Mouse (Mus musculus): ENCODE results near the gene Dnaic2. TPM values are rescaled to one million over a fixed set of nuclear protein-coding genes. Genes with fewer than 3 reads are reported as not detected.
A peak's percentile ranks its signal among the peaks of the same experiment; 100 is the strongest.

Gene Dnaic2
- polyA plus RNA-seq, 1 experiment from 2014 or later = 0.25 TPM

GRCm38 (mm10) chr11:114790841-114791240 lies 63.6 kb downstream of the Dnaic2 start:
- Histone ChIP-seq H3K9ac (ENCODE audit: low read length) (no peak overlapping the region), H3K36me3 (ENCODE audit: control insufficient read depth, insufficient read depth, low read length) (no peaks in the 10 kb centered on the region), H3K9me3 (replicated peaks; ENCODE audit: control insufficient read depth, low read length) (no peaks in the 10 kb centered on the region), H3K27ac (ENCODE audit: low read length) (no peak overlapping the region), H3K4me2 (ENCODE audit: low read depth, low read length) (no peak overlapping the region), H3K4me1 (ENCODE audit: control insufficient read depth, insufficient read depth, low read length) (peaks cover 23% of the 10 kb centered on the region), H3K27me3 (ENCODE audit: control insufficient read depth, insufficient read depth, low read length) (peaks cover 72% of the 10 kb centered on the region), H3K4me3 (replicated peaks; ENCODE audit: low read length) (no peak overlapping the region)
- WGBS = 26% methylated on average over 4 of the region's 4 CpGs
- no peak for ATAC-seq (ENCODE audit: insufficient read depth, low FRiP score)

- H3K9ac ChIP-seq (ENCODE audit: low read length) = peak overlapping the region; percentile 32
Measured at GRCm38 (mm10) chr11:114791351-114791889, 64.2 kb downstream of the Dnaic2 start.

GRCm38 (mm10) chr11:114791891-114792411 lies 64.7 kb downstream of the Dnaic2 start:
- H3K4me3 ChIP-seq (replicated peaks; ENCODE audit: low read length) = peak overlapping the region; percentile 49
- no peaks in the 10 kb centered on the region for H3K36me3 ChIP-seq (ENCODE audit: control insufficient read depth, insufficient read depth, low read length)
- peak overlapping the region; percentile 32; the same call in 1 of the 2 replicates for H3K9ac ChIP-seq (ENCODE audit: low read length)
- H3K4me2 ChIP-seq (ENCODE audit: low read depth, low read length) = peak overlapping the region; percentile 90
- peaks cover 61% of the 10 kb centered on the region for H3K27me3 ChIP-seq (ENCODE audit: control insufficient read depth, insufficient read depth, low read length)
- no peak for ATAC-seq (ENCODE audit: insufficient read depth, low FRiP score)
- H3K27ac ChIP-seq (ENCODE audit: low read length) = no peak overlapping the region
- under 1% methylated on average over 59 of the region's 59 CpGs for WGBS
- no peaks in the 10 kb centered on the region for H3K9me3 ChIP-seq (replicated peaks; ENCODE audit: control insufficient read depth, low read length)
- peaks cover 20% of the 10 kb centered on the region for H3K4me1 ChIP-seq (ENCODE audit: control insufficient read depth, insufficient read depth, low read length)

More at GRCm38 (mm10) chr11:114791351-114791889, 64.2 kb downstream of the Dnaic2 start:
- ATAC-seq (ENCODE audit: insufficient read depth, low FRiP score) = no peak
- Histone ChIP-seq H3K27me3 (ENCODE audit: control insufficient read depth, insufficient read depth, low read length) (peaks cover 66% of the 10 kb centered on the region), H3K27ac (ENCODE audit: low read length) (no peak overlapping the region), H3K4me2 (ENCODE audit: low read depth, low read length) (peak overlapping the region; percentile 90), H3K9me3 (replicated peaks; ENCODE audit: control insufficient read depth, low read length) (no peaks in the 10 kb centered on the region), H3K4me3 (replicated peaks; ENCODE audit: low read length) (peak overlapping the region; percentile 49), H3K36me3 (ENCODE audit: control insufficient read depth, insufficient read depth, low read length) (no peaks in the 10 kb centered on the region), H3K4me1 (ENCODE audit: control insufficient read depth, insufficient read depth, low read length) (peaks cover 21% of the 10 kb centered on the region)
- 1% methylated on average over 50 of the region's 50 CpGs for WGBS

- 61% methylated on average over 5 of the region's 5 CpGs for WGBS
- Histone ChIP-seq H3K9me3 (replicated peaks; ENCODE audit: control insufficient read depth, low read length) (no peaks in the 10 kb centered on the region), H3K4me1 (ENCODE audit: control insufficient read depth, insufficient read depth, low read length) (peaks cover 20% of the 10 kb centered on the region), H3K27ac (ENCODE audit: low read length) (no peak overlapping the region), H3K27me3 (ENCODE audit: control insufficient read depth, insufficient read depth, low read length) (peaks cover 51% of the 10 kb centered on the region), H3K36me3 (ENCODE audit: control insufficient read depth, insufficient read depth, low read length) (no peaks in the 10 kb centered on the region), H3K9ac (ENCODE audit: low read length) (no peak overlapping the region), H3K4me3 (replicated peaks; ENCODE audit: low read length) (no peak overlapping the region), H3K4me2 (ENCODE audit: low read depth, low read length) (no peak overlapping the region)
- ATAC-seq (ENCODE audit: insufficient read depth, low FRiP score) = no peak
Measured at GRCm38 (mm10) chr11:114792931-114793494, 65.8 kb downstream of the Dnaic2 start.

GRCm38 (mm10) chr11:114793868-114794545 lies 66.8 kb downstream of the Dnaic2 start:
- no peak for ATAC-seq (ENCODE audit: insufficient read depth, low FRiP score)
- H3K4me3 ChIP-seq (replicated peaks; ENCODE audit: low read length) = no peak overlapping the region
- 68% methylated on average over 19 of the region's 19 CpGs for WGBS

GRCm38 (mm10) chr11:114794691-114795090 lies 67.5 kb downstream of the Dnaic2 start:
- Histone ChIP-seq H3K9ac (ENCODE audit: low read length) (no peak overlapping the region), H3K4me3 (replicated peaks; ENCODE audit: low read length) (no peak overlapping the region), H3K9me3 (replicated peaks; ENCODE audit: control insufficient read depth, low read length) (no peaks in the 10 kb centered on the region), H3K36me3 (ENCODE audit: control insufficient read depth, insufficient read depth, low read length) (no peaks in the 10 kb centered on the region), H3K4me1 (ENCODE audit: control insufficient read depth, insufficient read depth, low read length) (peaks cover 20% of the 10 kb centered on the region), H3K27ac (ENCODE audit: low read length) (no peak overlapping the region), H3K4me2 (ENCODE audit: low read depth, low read length) (peak overlapping the region; percentile 73), H3K27me3 (ENCODE audit: control insufficient read depth, insufficient read depth, low read length) (peaks cover 40% of the 10 kb centered on the region)
- ATAC-seq (ENCODE audit: insufficient read depth, low FRiP score) = no peak
- 54% methylated on average over 4 of the region's 4 CpGs for WGBS

More at GRCm38 (mm10) chr11:114793868-114794545, 66.8 kb downstream of the Dnaic2 start:
- Histone ChIP-seq H3K36me3 (ENCODE audit: control insufficient read depth, insufficient read depth, low read length) (no peaks in the 10 kb centered on the region), H3K9me3 (replicated peaks; ENCODE audit: control insufficient read depth, low read length) (no peaks in the 10 kb centered on the region), H3K4me1 (ENCODE audit: control insufficient read depth, insufficient read depth, low read length) (peaks cover 20% of the 10 kb centered on the region), H3K9ac (ENCODE audit: low read length) (no peak overlapping the region), H3K27ac (ENCODE audit: low read length) (no peak overlapping the region), H3K27me3 (ENCODE audit: control insufficient read depth, insufficient read depth, low read length) (peaks cover 46% of the 10 kb centered on the region), H3K4me2 (ENCODE audit: low read depth, low read length) (no peak overlapping the region)

- Histone ChIP-seq H3K9ac (ENCODE audit: low read length) (peak overlapping the region; percentile 57), H3K36me3 (ENCODE audit: control insufficient read depth, insufficient read depth, low read length) (no peaks in the 10 kb centered on the region), H3K27ac (ENCODE audit: low read length) (no peak overlapping the region), H3K4me2 (ENCODE audit: low read depth, low read length) (peak overlapping the region; percentile 73), H3K27me3 (ENCODE audit: control insufficient read depth, insufficient read depth, low read length) (peaks cover 34% of the 10 kb centered on the region), H3K9me3 (replicated peaks; ENCODE audit: control insufficient read depth, low read length) (no peaks in the 10 kb centered on the region), H3K4me1 (ENCODE audit: control insufficient read depth, insufficient read depth, low read length) (peaks cover 20% of the 10 kb centered on the region), H3K4me3 (replicated peaks; ENCODE audit: low read length) (peak overlapping the region; percentile 46)
- 0% methylated on average over 7 of the region's 7 CpGs for WGBS
- peak; percentile 73 for ATAC-seq (ENCODE audit: insufficient read depth, low FRiP score)
Measured at GRCm38 (mm10) chr11:114795231-114795746, 68.1 kb downstream of the Dnaic2 start.

- no peaks in the 10 kb centered on the region for H3K36me3 ChIP-seq (ENCODE audit: control insufficient read depth, insufficient read depth, low read length)
- H3K27ac ChIP-seq (ENCODE audit: low read length) = no peak within 1 kb of the TSS
- no peaks in the 10 kb centered on the region for H3K9me3 ChIP-seq (replicated peaks; ENCODE audit: control insufficient read depth, low read length)
- H3K4me1 ChIP-seq (ENCODE audit: control insufficient read depth, insufficient read depth, low read length) = peaks cover 20% of the 10 kb centered on the region
- H3K27me3 ChIP-seq (ENCODE audit: control insufficient read depth, insufficient read depth, low read length) = peaks cover 29% of the 10 kb centered on the region
- H3K4me3 ChIP-seq (replicated peaks; ENCODE audit: low read length) = peak within 1 kb of the TSS; percentile 46
- peak within 1 kb of the TSS; percentile 73 for H3K4me2 ChIP-seq (ENCODE audit: low read depth, low read length)
- ATAC-seq (ENCODE audit: insufficient read depth, low FRiP score) = no peak
- WGBS = 17% methylated on average over 4 of the region's 4 CpGs
- peak within 1 kb of the TSS; percentile 57 for H3K9ac ChIP-seq (ENCODE audit: low read length)
Measured at GRCm38 (mm10) chr11:114795848-114796322, 68.7 kb downstream of the Dnaic2 start, which contains the start of gene Btbd17. Gene Btbd17, minus strand, starts transcription at chr11:114795945.
